Mouse (Mus musculus): ENCODE data around the gene Spaca6.

DNA sequence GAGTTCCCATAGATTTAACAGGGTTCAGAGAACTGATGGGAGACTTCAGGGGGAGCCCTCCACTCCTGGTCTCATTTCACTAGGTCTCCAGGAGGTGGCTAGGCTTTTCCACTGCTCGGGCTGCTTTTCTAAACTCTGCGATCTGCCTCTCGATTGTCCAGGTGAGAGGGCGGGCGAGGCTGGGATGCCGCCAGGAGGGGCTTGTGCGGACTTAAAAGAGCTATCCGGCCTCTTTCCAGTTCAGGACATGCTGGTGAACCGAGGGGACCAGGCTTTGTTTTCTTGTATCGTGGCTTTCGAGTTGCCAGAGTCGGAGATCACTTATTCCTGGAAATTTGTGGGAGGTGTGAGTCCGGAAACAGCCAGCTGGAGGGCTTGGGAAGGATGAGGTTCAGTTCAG lies 10.5 kb downstream of the Spaca6 start:
- TF ChIP-seq POLR2A (IDR thresholded peaks at IDR 0.05; ENCODE audit: borderline replicate concordance, extremely low read depth, low read depth, low read length) = no peak
- no peak for TF ChIP-seq CTCF (IDR thresholded peaks at IDR 0.05; ENCODE audit: insufficient read depth, low read length)

Data from lung, adult 2 months (tissue).